Mouse (Mus musculus): Measurements from ENCODE around the gene Wbp2nl. TPM values are rescaled to one million over a fixed set of nuclear protein-coding genes. Genes with fewer than 3 reads are reported as not detected.

Gene Wbp2nl
- polyA plus RNA-seq (2012; rRNA removed; ENCODE audit: low replicate concordance): 0.19 TPM in 1 of 2 replicates, not detected in the other

GRCm38 (mm10) chr15:82298764-82299561 lies at the start of gene Wbp2nl:
Wbp2nl (plus strand) TSS chr15:82298954.

GRCm38 (mm10) chr15:82252097-82252496 lies 46.7 kb upstream of the Wbp2nl start, which contains the start of gene 1500009C09Rik:
1500009C09Rik (plus strand) TSS chr15:82252397.

GRCm38 (mm10) chr15:82274593-82274926 lies 24.2 kb upstream of the Wbp2nl start, which contains the start of gene Sept3:
Sept3 (plus strand) TSS chr15:82274893.

GRCm38 (mm10) chr15:82338593-82339112 lies 39.9 kb downstream of the Wbp2nl start, which contains the start of the genes Naga, Pheta2 and Smdt1:
Naga (minus strand) TSS chr15:82338925.
Pheta2 (plus strand) TSS chr15:82338942.
Smdt1 (plus strand) TSS chr15:82338959.

GRCm38 (mm10) chr15:82354126-82354945 lies 55.6 kb downstream of the Wbp2nl start, which contains the start of gene Ndufa6:
Ndufa6 (minus strand) TSS chr15:82354322.

Other genes with a start within 250 kb of the Wbp2nl start
- gene 4930407I10Rik, start 239.8 kb upstream of the Wbp2nl start, polyA plus RNA-seq (2012; rRNA removed; ENCODE audit: low replicate concordance): not detected in 2 replicates
- gene Mei1, start 229.0 kb upstream of the Wbp2nl start, polyA plus RNA-seq (2012; rRNA removed; ENCODE audit: low replicate concordance): 0.04 TPM in 1 of 2 replicates, not detected in the other
- gene Ccdc134, start 171.0 kb upstream of the Wbp2nl start, polyA plus RNA-seq (2012; rRNA removed; ENCODE audit: low replicate concordance): 10.0 and 14.9 TPM in 2 replicates
- 60.2 and 70.3 TPM in 2 replicates for gene Srebf2, start 151.8 kb upstream of the Wbp2nl start, polyA plus RNA-seq (2012; rRNA removed; ENCODE audit: low replicate concordance)
- gene Shisa8, start 86.1 kb upstream of the Wbp2nl start, polyA plus RNA-seq (2012; rRNA removed; ENCODE audit: low replicate concordance): 0.40 and 0.62 TPM in 2 replicates
- 0.40 and 0.66 TPM in 2 replicates for gene Tnfrsf13c, start 74.6 kb upstream of the Wbp2nl start, polyA plus RNA-seq (2012; rRNA removed; ENCODE audit: low replicate concordance)
- 3.7 and 11.9 TPM in 2 replicates for gene Cenpm, start 54.2 kb upstream of the Wbp2nl start, polyA plus RNA-seq (2012; rRNA removed; ENCODE audit: low replicate concordance)
- not detected in 2 replicates for gene 1500009C09Rik, start 46.6 kb upstream of the Wbp2nl start, polyA plus RNA-seq (2012; rRNA removed; ENCODE audit: low replicate concordance)
- gene Sept3, start 24.1 kb upstream of the Wbp2nl start, polyA plus RNA-seq (2012; rRNA removed; ENCODE audit: low replicate concordance): 1.6 and 1.8 TPM in 2 replicates
- gene Naga, start 40.0 kb downstream of the Wbp2nl start, polyA plus RNA-seq (2012; rRNA removed; ENCODE audit: low replicate concordance): 135 and 144 TPM in 2 replicates
- gene Pheta2, start 40.0 kb downstream of the Wbp2nl start, polyA plus RNA-seq (2012; rRNA removed; ENCODE audit: low replicate concordance): 2.1 and 8.0 TPM in 2 replicates
- gene Smdt1, start 40.0 kb downstream of the Wbp2nl start, polyA plus RNA-seq (2012; rRNA removed; ENCODE audit: low replicate concordance): 221 and 257 TPM in 2 replicates
- 293 and 339 TPM in 2 replicates for gene Ndufa6, start 55.4 kb downstream of the Wbp2nl start, polyA plus RNA-seq (2012; rRNA removed; ENCODE audit: low replicate concordance)
- 65.9 and 85.3 TPM in 2 replicates for gene Cyp2d22, start 81.3 kb downstream of the Wbp2nl start, polyA plus RNA-seq (2012; rRNA removed; ENCODE audit: low replicate concordance)
- gene Cyp2d11, start 95.1 kb downstream of the Wbp2nl start, polyA plus RNA-seq (2012; rRNA removed; ENCODE audit: low replicate concordance): not detected in 2 replicates
- 0.30 TPM in 1 of 2 replicates, not detected in the other for gene Cyp2d10, start 108.2 kb downstream of the Wbp2nl start, polyA plus RNA-seq (2012; rRNA removed; ENCODE audit: low replicate concordance)
- gene Cyp2d9, start 134.5 kb downstream of the Wbp2nl start, polyA plus RNA-seq (2012; rRNA removed; ENCODE audit: low replicate concordance): not detected in 2 replicates

All from subcutaneous adipose tissue, adult 2 months (tissue).